Mouse (Mus musculus) olfactory bulb, adult 2 months (tissue): Measurements from ENCODE around the gene Metap2. TPM values are rescaled to one million over a fixed set of nuclear protein-coding genes. Genes with fewer than 3 reads are reported as not detected.

Source experiments
- H3K27ac ChIP-seq: fragments of 200-500 bp; 2 replicates; pipeline ENCODE4 v1.5.1; 2012; ENCODE audit warnings: low read depth, low read length; ENCODE audit not compliant: insufficient read depth
- H3K4me1 ChIP-seq: fragments of 200-500 bp; 2 replicates; pipeline ENCODE4 v1.6.1; 2012; ENCODE audit warnings: low read length; ENCODE audit not compliant: control insufficient read depth, insufficient read depth
- H3K4me3 ChIP-seq: fragments of 200-500 bp; 2 replicates; pipeline ENCODE4 v1.5.1; 2012; ENCODE audit warnings: mild to moderate bottlenecking, low read depth, low read length, moderate library complexity; ENCODE audit not compliant: insufficient read depth
- CTCF ChIP-seq: fragments of 200-500 bp; IDR thresholded peaks from 2 replicates; pipeline ENCODE4 v1.5.1; 2012; ENCODE audit warnings: low read depth, mild to moderate bottlenecking, low read length, moderate library complexity; ENCODE audit not compliant: insufficient read depth
- POLR2A ChIP-seq: fragments of 200-500 bp; IDR thresholded peaks from 2 replicates; pipeline ENCODE4 v1.6.1; 2012; ENCODE audit warnings: mild to moderate bottlenecking, low read depth, low read length, moderate library complexity; ENCODE audit not compliant: insufficient read depth
- WGBS: fragments of 180-500 bp; shearing (Covaris S2); methylation state at CpG from one replicate; pipeline ENCODE4 v1.1.7; 2018; 5-methylcytosine and 5-hydroxymethylcytosine counted together
- polyA plus RNA-seq: library from polyadenylated mRNA; stranded (reverse); fragments of >200 nt; gene quantifications from 2 replicates; pipeline ENCODE4 v1.2.4, GENCODE M21; 2012; ENCODE audit warnings: low replicate concordance; ENCODE audit not compliant: missing spikeins, insufficient read depth, insufficient read length

The Metap2 gene
- polyA plus RNA-seq, 1 experiment: 499 TPM

- Histone ChIP-seq H3K27ac (no peak overlapping the region), H3K4me1 (peaks cover 10% of the 10 kb centered on the region), H3K4me3 (no peak overlapping the region)
- no peak for TF ChIP-seq CTCF
- 64% methylated on average over 5 of the region's 5 CpGs for WGBS
These were observed 16.6 kb upstream of the Metap2 start for GRCm38 (mm10) chr10:93913525-93913924.

- H3K27ac ChIP-seq: no peak overlapping the region
These were observed 16.0 kb upstream of the Metap2 start for GRCm38 (mm10) chr10:93912917-93913316.

GRCm38 (mm10) chr10:93912136-93912855 lies 15.4 kb upstream of the Metap2 start:
- TF ChIP-seq CTCF (no peak), POLR2A (no peak)
- no peak overlapping the region for H3K27ac ChIP-seq
- WGBS: 87% methylated on average over 5 of the region's 5 CpGs
- no peak overlapping the region for H3K4me3 ChIP-seq
- peaks cover 10% of the 10 kb centered on the region for H3K4me1 ChIP-seq

More at GRCm38 (mm10) chr10:93912917-93913316, 16.0 kb upstream of the Metap2 start:
- Histone ChIP-seq H3K4me1 (peaks cover 10% of the 10 kb centered on the region), H3K4me3 (no peak overlapping the region)
- TF ChIP-seq POLR2A: no peak
- no peak for TF ChIP-seq CTCF
- WGBS: 92% methylated on average over 1 of the region's 1 CpGs

GRCm38 (mm10) chr10:93911326-93911725 lies 14.4 kb upstream of the Metap2 start:
- H3K4me1 ChIP-seq: peaks cover 10% of the 10 kb centered on the region
- H3K4me3 ChIP-seq: no peak overlapping the region
- TF ChIP-seq POLR2A (no peak), CTCF (no peak)
- no peak overlapping the region for H3K27ac ChIP-seq
- 85% methylated on average over 5 of the region's 5 CpGs for WGBS

- peaks cover 1% of the 10 kb centered on the region for H3K4me1 ChIP-seq
- no peak overlapping the region for H3K4me3 ChIP-seq
- WGBS: 89% methylated on average over 5 of the region's 5 CpGs
- no peak for TF ChIP-seq POLR2A
- no peak for TF ChIP-seq CTCF
- no peak overlapping the region for H3K27ac ChIP-seq
These were observed 13.0 kb upstream of the Metap2 start for GRCm38 (mm10) chr10:93909811-93910446.

- Histone ChIP-seq H3K4me3 (no peak overlapping the region), H3K4me1 (no peaks in the 10 kb centered on the region; the same call in 1 of the 2 replicates), H3K27ac (no peak overlapping the region)
- 90% methylated on average over 1 of the region's 1 CpGs for WGBS
- no peak for TF ChIP-seq POLR2A
- TF ChIP-seq CTCF: no peak
These were observed 12.1 kb upstream of the Metap2 start for GRCm38 (mm10) chr10:93909015-93909414.

GRCm38 (mm10) chr10:93908540-93908939 lies 11.6 kb upstream of the Metap2 start:
- no peak overlapping the region for H3K27ac ChIP-seq
- no peak overlapping the region for H3K4me3 ChIP-seq
- no peaks in the 10 kb centered on the region; the same call in 1 of the 2 replicates for H3K4me1 ChIP-seq
- TF ChIP-seq POLR2A: no peak
- no peak for TF ChIP-seq CTCF
- 94% methylated on average over 7 of the region's 7 CpGs for WGBS

- TF ChIP-seq POLR2A: no peak
- TF ChIP-seq CTCF: no peak
- H3K27ac ChIP-seq: no peak overlapping the region
- WGBS: 58% methylated on average over 10 of the region's 10 CpGs
- no peak overlapping the region for H3K4me3 ChIP-seq
- no peaks in the 10 kb centered on the region for H3K4me1 ChIP-seq
These were observed 10.5 kb upstream of the Metap2 start for GRCm38 (mm10) chr10:93907376-93907775.

GRCm38 (mm10) chr10:93899907-93900306 lies 3.0 kb upstream of the Metap2 start:
- Histone ChIP-seq H3K4me1 (no peaks in the 10 kb centered on the region), H3K4me3 (no peak overlapping the region), H3K27ac (no peak overlapping the region)
- WGBS: 93% methylated on average over 11 of the region's 11 CpGs
- TF ChIP-seq CTCF (no peak), POLR2A (no peak)
